Mouse (Mus musculus) CH12.LX (cell line): ENCODE measurements at regions not wholly inside any gene's neighbourhood (a gene's known extent, or its start where the extent isn't known, plus 50 kb on each side); places are given as distances from the start of the nearest gene placed in this dataset.

Experiments used
- DNase-seq: peaks from one replicate; pipeline ENCODE4 v3.0.0-alpha.2; 2013; ENCODE audit errors: extremely low read depth
- H3K27ac ChIP-seq: 2 replicates; pipeline ENCODE4 v1.5.1; 2012; ENCODE audit warnings: low read depth, mild to moderate bottlenecking, control low read depth, moderate library complexity; ENCODE audit not compliant: insufficient read depth
- H3K27me3 ChIP-seq: replicated peaks from 2 replicates; pipeline ENCODE3; 2012; ENCODE audit warnings: inconsistent platforms
- H3K36me3 ChIP-seq, 2 experiments: replicated peaks in 1 of 2; 2 replicates each; pipeline versions ENCODE3 to v1.6.1; 2012; ENCODE audit warnings: inconsistent platforms in 1 of 2, low read length in 1 of 2, mild to moderate bottlenecking in 1 of 2, mixed read lengths in 1 of 2, moderate library complexity in 1 of 2; ENCODE audit not compliant: control insufficient read depth in 1 of 2, insufficient read depth in 1 of 2
- H3K4me1 ChIP-seq, 2 experiments: 2 replicates each; pipeline ENCODE4 v1.6.1; 2012; ENCODE audit warnings: inconsistent platforms in 1 of 2, moderate library complexity in 1 of 2; ENCODE audit not compliant: insufficient read depth in 2 of 2, control insufficient read depth in 1 of 2
- H3K4me2 ChIP-seq: 2 replicates; pipeline ENCODE4 v1.6.1; 2012; ENCODE audit warnings: low read depth, mild to moderate bottlenecking, control low read depth; ENCODE audit not compliant: poor library complexity, insufficient read depth, severe bottlenecking
- H3K4me3 ChIP-seq, 3 experiments: fragments of 150-350 bp in 1 of 3; sonication (generic) in 1 of 3; replicated peaks in 1 of 3; 2 replicates each; pipeline versions ENCODE3 to v1.5.1; 2011 to 2012; ENCODE audit warnings: low read depth in 2 of 3, low read length in 2 of 3, mild to moderate bottlenecking in 2 of 3, moderate library complexity in 2 of 3, control low read depth in 1 of 3, improper control_type of control experiment in 1 of 3, inconsistent platforms in 1 of 3, mixed read lengths in 1 of 3; ENCODE audit not compliant: poor library complexity in 1 of 3
- H3K79me2 ChIP-seq: replicated peaks from 2 replicates; pipeline ENCODE4 v1.6.1; 2012; ENCODE audit warnings: mild to moderate bottlenecking, moderate library complexity; ENCODE audit not compliant: control insufficient read depth, poor library complexity, insufficient read depth, severe bottlenecking; ENCODE audit errors: extremely low read depth
- H3K9ac ChIP-seq: 2 replicates; pipeline ENCODE4 v1.6.1; 2012; ENCODE audit warnings: low read depth, mild to moderate bottlenecking, control low read depth, moderate library complexity; ENCODE audit not compliant: insufficient read depth
- H3K9me3 ChIP-seq: replicated peaks from 2 replicates; pipeline ENCODE3; 2012; ENCODE audit warnings: low read length, inconsistent platforms, mixed read lengths
- CHD2 ChIP-seq: IDR thresholded peaks from 2 replicates; pipeline ENCODE4 v1.6.1; 2011; ENCODE audit warnings: low read length, improper control_type of control experiment
- CTCF ChIP-seq, 2 experiments: IDR thresholded peaks in 1 of 2; conservative IDR thresholded peaks in 1 of 2; 2 replicates each; pipeline ENCODE4 v1.5.1; 2011 to 2012; ENCODE audit warnings: low read depth in 2 of 2, low read length in 2 of 2, improper control_type of control experiment in 1 of 2, inconsistent platforms in 1 of 2, mild to moderate bottlenecking in 1 of 2, moderate library complexity in 1 of 2
- ELF1 ChIP-seq: IDR thresholded peaks from 2 replicates; pipeline ENCODE4 v1.6.1; 2014; ENCODE audit warnings: low read depth, mild to moderate bottlenecking, inconsistent platforms, low read length, improper control_type of control experiment
- ETS1 ChIP-seq: conservative IDR thresholded peaks from 2 replicates; pipeline ENCODE4 v1.6.1; 2012; ENCODE audit warnings: low read depth, mild to moderate bottlenecking, inconsistent platforms, low read length, improper control_type of control experiment, moderate library complexity
- GABPA ChIP-seq: IDR thresholded peaks from 2 replicates; pipeline ENCODE4 v1.6.1; 2012; ENCODE audit warnings: low read depth, low read length, improper control_type of control experiment, inconsistent platforms; ENCODE audit not compliant: insufficient replicate concordance
- HCFC1 ChIP-seq: IDR thresholded peaks from 2 replicates; pipeline ENCODE4 v1.6.1; 2012; ENCODE audit warnings: low read depth, mild to moderate bottlenecking, inconsistent platforms, low read length, improper control_type of control experiment
- IRF4 ChIP-seq: IDR thresholded peaks from 2 replicates; pipeline ENCODE4 v1.6.1; 2014; ENCODE audit warnings: low read depth, mild to moderate bottlenecking, inconsistent platforms, low read length, improper control_type of control experiment
- JUN ChIP-seq: IDR thresholded peaks from 2 replicates; pipeline ENCODE4 v1.6.1; 2011; ENCODE audit warnings: low read depth, mild to moderate bottlenecking, low read length, improper control_type of control experiment, moderate library complexity; ENCODE audit not compliant: insufficient read depth
- MAFK ChIP-seq: IDR thresholded peaks from 2 replicates; pipeline ENCODE4 v1.6.1; 2011; ENCODE audit warnings: low read length, improper control_type of control experiment; ENCODE audit not compliant: insufficient replicate concordance
- MAZ ChIP-seq: IDR thresholded peaks from 2 replicates; pipeline ENCODE4 v1.6.1; 2012; ENCODE audit warnings: low read depth, mild to moderate bottlenecking, inconsistent platforms, low read length, improper control_type of control experiment, moderate library complexity
- NELFE ChIP-seq: IDR thresholded peaks from 2 replicates; pipeline ENCODE4 v1.6.1; 2011; ENCODE audit warnings: low read depth, low read length, improper control_type of control experiment
- PAX5 ChIP-seq: IDR thresholded peaks from 2 replicates; pipeline ENCODE4 v1.6.1; 2012; ENCODE audit warnings: low read length, inconsistent platforms, mixed read lengths
- POLR2AphosphoS2 ChIP-seq: IDR thresholded peaks from 2 replicates; pipeline ENCODE4 v1.6.1; 2011; ENCODE audit warnings: low read depth, low read length, improper control_type of control experiment
- SIN3A ChIP-seq: IDR thresholded peaks from 2 replicates; pipeline ENCODE4 v1.6.1; 2012; ENCODE audit warnings: low read length, improper control_type of control experiment, inconsistent platforms
- TCF12 ChIP-seq: IDR thresholded peaks from 2 replicates; pipeline ENCODE4 v1.6.1; 2014; ENCODE audit warnings: low read depth, mild to moderate bottlenecking, inconsistent platforms, low read length, improper control_type of control experiment
- USF1 ChIP-seq: IDR thresholded peaks from 2 replicates; pipeline ENCODE4 v1.6.1; 2014; ENCODE audit warnings: low read depth, mild to moderate bottlenecking, inconsistent platforms, low read length, improper control_type of control experiment
- ZC3H11A ChIP-seq: IDR thresholded peaks from 2 replicates; pipeline ENCODE4 v1.6.1; 2012; ENCODE audit warnings: low read depth, mild to moderate bottlenecking, inconsistent platforms, low read length, improper control_type of control experiment
- dilution Hi-C: fragments of 300-500 bp; cut with MboI; formaldehyde crosslinking; loops from 2 replicates; pipeline ENCODE4 v1.14.3; 2020; ENCODE audit warnings: low sequenced_read_pairs; ENCODE audit not compliant: extremely low pct_unique_long_range_greater_than_20kb, extremely low pct_ligation_motif_present
- in situ Hi-C: fragments of 300-500 bp; cut with MboI; formaldehyde crosslinking; loops from 3 replicates; pipeline ENCODE4 v1.14.3; 2019; ENCODE audit warnings: low sequenced_read_pairs, low pct_ligation_motif_present, low pct_unique_long_range_greater_than_20kb, mixed read lengths

DNA sequence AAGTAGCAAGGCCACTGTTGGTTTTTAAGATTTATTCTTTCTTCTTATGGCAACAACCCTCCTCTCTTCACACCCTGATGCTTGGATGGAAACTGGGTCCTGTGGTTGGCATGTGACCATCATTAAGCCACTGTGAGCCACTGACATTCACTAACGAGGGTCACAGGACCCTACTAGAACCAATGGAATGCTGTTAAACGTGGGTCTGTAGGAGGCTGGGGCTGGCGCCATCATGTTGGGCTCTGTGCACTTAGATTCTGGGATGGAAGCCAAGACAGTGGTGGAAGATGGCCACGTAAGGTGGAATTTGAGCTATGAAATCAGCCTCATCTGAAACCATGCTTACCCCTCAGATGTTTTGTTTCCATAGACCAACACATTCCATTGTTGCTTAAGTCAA lies 100.2 kb upstream of the Magi3 start:
- H3K9ac ChIP-seq: no peak overlapping the region
- dilution Hi-C loops (no loop called here), in situ Hi-C loops (no loop called here)
- H3K9me3 ChIP-seq: no peaks in the 10 kb centered on the region
- no peaks in the 10 kb centered on the region for H3K36me3 ChIP-seq
- no peak for TF ChIP-seq TCF12
- TF ChIP-seq MAZ: no peak
- H3K4me1 ChIP-seq: no peaks in the 10 kb centered on the region
- no peaks in the 10 kb centered on the region for H3K27me3 ChIP-seq
- no peaks in the 10 kb centered on the region for H3K79me2 ChIP-seq
- no peak for DNase-seq
- no peak overlapping the region for H3K4me2 ChIP-seq
- H3K27ac ChIP-seq: no peak overlapping the region
- no peak overlapping the region for H3K4me3 ChIP-seq

DNA sequence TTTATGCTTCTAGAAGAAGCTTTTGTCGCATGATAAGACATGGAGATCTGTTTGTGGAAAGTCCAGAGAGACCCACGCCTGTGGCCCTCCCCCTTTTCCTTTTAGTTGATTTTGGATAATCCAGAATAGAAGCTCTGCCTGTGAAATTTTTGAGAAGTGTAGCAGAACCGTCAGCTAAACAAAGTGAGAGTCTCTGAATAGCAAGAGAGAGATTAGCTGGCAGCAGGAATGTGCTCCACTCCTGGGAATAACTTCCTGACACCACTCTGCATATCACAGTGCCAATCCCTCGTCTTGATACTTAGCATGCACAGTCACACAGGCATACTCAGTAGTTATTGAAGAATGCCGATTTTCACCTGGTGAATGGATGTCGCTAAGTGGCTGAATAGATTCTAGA lies 99.2 kb upstream of the Magi3 start:
- no peak overlapping the region for H3K9ac ChIP-seq
- no peak overlapping the region for H3K4me3 ChIP-seq
- no peaks in the 10 kb centered on the region for H3K27me3 ChIP-seq
- TF ChIP-seq ETS1 (no peak), ELF1 (no peak), MAFK (no peak), JUN (no peak), USF1 (no peak), NELFE (no peak), IRF4 (no peak), CTCF (conservative IDR thresholded peaks at IDR 0.05 in 1 of 2, IDR thresholded peaks at IDR 0.05 in 1 of 2; ENCODE audit: low read depth in 2 of 2, low read length in 2 of 2) (no peak), HCFC1 (no peak), POLR2AphosphoS2 (no peak), GABPA (no peak)
- TF ChIP-seq, all 38 proteins: peak for 0
- Histone ChIP-seq H3K4me1 (no peaks in the 10 kb centered on the region), H3K79me2 (no peaks in the 10 kb centered on the region), H3K9me3 (no peaks in the 10 kb centered on the region), H3K4me2 (no peak overlapping the region), H3K36me3 (no peaks in the 10 kb centered on the region), H3K27ac (no peak overlapping the region)
- no peak for DNase-seq
- in situ Hi-C loops (no loop called here), dilution Hi-C loops (no loop called here)

DNA sequence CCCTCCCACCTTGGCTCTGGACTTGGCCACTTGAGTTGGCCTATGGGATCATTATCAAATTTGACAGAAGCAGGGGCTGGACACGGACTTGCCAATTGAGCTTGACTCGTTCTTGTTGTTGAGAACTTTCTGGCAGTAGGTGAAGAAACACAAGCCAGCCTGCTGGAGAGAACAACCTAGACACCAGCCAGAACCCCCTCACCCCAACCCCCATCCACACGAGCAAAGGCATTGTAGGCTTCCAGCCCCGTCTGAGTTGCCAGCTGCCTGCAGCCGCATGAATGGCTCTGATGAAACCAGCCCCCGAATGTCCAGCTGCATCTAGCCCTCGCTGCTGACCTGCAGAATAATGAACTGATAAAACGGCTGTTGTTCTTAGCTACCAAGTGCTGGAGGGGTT lies 98.7 kb upstream of the Magi3 start:
- Histone ChIP-seq H3K36me3 (no peaks in the 10 kb centered on the region), H3K9ac (no peak overlapping the region), H3K27ac (no peak overlapping the region), H3K4me1 (no peaks in the 10 kb centered on the region), H3K4me3 (no peak overlapping the region), H3K27me3 (no peaks in the 10 kb centered on the region), H3K9me3 (no peaks in the 10 kb centered on the region), H3K79me2 (no peaks in the 10 kb centered on the region), H3K4me2 (no peak overlapping the region)
- TF ChIP-seq ZC3H11A (no peak), SIN3A (no peak), ELF1 (no peak), GABPA (no peak), CHD2 (no peak), MAZ (no peak), PAX5 (no peak)
- no peak for DNase-seq
- in situ Hi-C loops: no loop called here
- dilution Hi-C loops: no loop called here
